Mouse (Mus musculus) G1E (cell line): Measurements from ENCODE around the gene Abca17. TPM values are rescaled to one million over a fixed set of nuclear protein-coding genes. Genes with fewer than 3 reads are reported as not detected.

ENCODE experiments used
- ATAC-seq: 2 replicates; pipeline ENCODE4 v1.8.0; 2016; ENCODE audit warnings: mild to moderate bottlenecking; ENCODE audit not compliant: insufficient number of reproducible peaks, poor library complexity, low FRiP score, severe bottlenecking; ENCODE audit errors: extremely low read depth
- DNase-seq: peaks from one replicate; pipeline ENCODE4 v3.0.0; 2012; ENCODE audit warnings: low spot score
- H3K27me3 ChIP-seq: 2 replicates; pipeline ENCODE4 v1.6.1; 2012; ENCODE audit warnings: mild to moderate bottlenecking, low read length, inconsistent platforms; ENCODE audit not compliant: insufficient read depth
- H3K36me3 ChIP-seq: replicated peaks from 2 replicates; pipeline ENCODE3; 2012; ENCODE audit warnings: mild to moderate bottlenecking, inconsistent platforms
- H3K4me1 ChIP-seq: 2 replicates; pipeline ENCODE4 v1.6.1; 2012; ENCODE audit warnings: low read depth, low read length, inconsistent platforms, mixed read lengths; ENCODE audit not compliant: insufficient read depth
- H3K4me3 ChIP-seq: 2 replicates; pipeline ENCODE4 v1.5.1; 2012; ENCODE audit warnings: low read depth, mild to moderate bottlenecking, inconsistent platforms, low read length, moderate library complexity, mixed read lengths
- H3K9me3 ChIP-seq: replicated peaks from 2 replicates; pipeline ENCODE4 v1.6.1; 2012; ENCODE audit warnings: inconsistent platforms
- CTCF ChIP-seq: IDR thresholded peaks from 2 replicates; pipeline ENCODE4 v1.5.1; 2012; ENCODE audit warnings: low read depth, low read length, inconsistent platforms, mixed read lengths
- GATA1 ChIP-seq: IDR thresholded peaks from 2 replicates; pipeline ENCODE4 v1.6.1; 2012; ENCODE audit warnings: borderline replicate concordance, low read length, inconsistent platforms, mixed read lengths
- GATA2 ChIP-seq: IDR thresholded peaks from 2 replicates; pipeline ENCODE4 v1.6.1; 2012; ENCODE audit warnings: low read depth, low read length, inconsistent platforms, borderline replicate concordance
- POLR2AphosphoS5 ChIP-seq: IDR thresholded peaks from 2 replicates; pipeline ENCODE4 v1.6.1; 2012; ENCODE audit warnings: low read depth, low read length, inconsistent platforms; ENCODE audit not compliant: insufficient replicate concordance
- TAL1 ChIP-seq: conservative IDR thresholded peaks from 2 replicates; pipeline ENCODE4 v1.6.1; 2012; ENCODE audit warnings: low read depth, low read length, inconsistent platforms, mixed read lengths
- polyA plus RNA-seq: library from polyadenylated mRNA; stranded (reverse); fragments of >175 nt; gene quantifications from 2 replicates; pipeline ENCODE4 v1.2.3, GENCODE M21; 2012
- total RNA-seq, 2 experiments: library from RNA; stranded (forward) in 1 of 2; stranded (reverse) in 1 of 2; fragments of 200-1000 nt in 1 of 2; fragments of >200 nt in 1 of 2; fragmentation: Nextera tagmentation in 1 of 2; gene quantifications; 2 replicates each; pipeline ENCODE4 v1.2.3; 2014 to 2017

Gene Abca17
- total and polyA plus RNA-seq, 3 experiments = under 0.01 TPM; not detected in 2

- TF ChIP-seq GATA2 (no peak), CTCF (no peak), POLR2AphosphoS5 (no peak), GATA1 (no peak), TAL1 (no peak)
- DNase-seq (peak; percentile 99), ATAC-seq (peak; percentile 100)
- Histone ChIP-seq H3K4me1 (peaks cover 26% of the 10 kb centered on the region), H3K4me3 (peak within 1 kb of the TSS; percentile 90), H3K9me3 (no peaks in the 10 kb centered on the region), H3K27me3 (no peaks in the 10 kb centered on the region), H3K36me3 (peaks cover 33% of the 10 kb centered on the region)
Observed at GRCm38 (mm10) chr17:24251320-24252069, 99.4 kb downstream of the Abca17 start, which contains the start of gene Ccnf. Gene Ccnf (minus strand): TSS chr17:24251484.

- peaks cover 38% of the 10 kb centered on the region for H3K36me3 ChIP-seq
- no peaks in the 10 kb centered on the region for H3K9me3 ChIP-seq
- no peak for ATAC-seq
- no peak for DNase-seq
- peak overlapping the region; percentile 90 for H3K4me3 ChIP-seq
- H3K27me3 ChIP-seq = no peaks in the 10 kb centered on the region
- TF ChIP-seq TAL1 = no peak
- no peak for TF ChIP-seq POLR2AphosphoS5
- H3K4me1 ChIP-seq = peaks cover 29% of the 10 kb centered on the region
Observed at GRCm38 (mm10) chr17:24250988-24251319, 99.9 kb downstream of the Abca17 start.

GRCm38 (mm10) chr17:24248641-24249040, 102.2 kb downstream of the Abca17 start:
- TF ChIP-seq CTCF (no peak), TAL1 (no peak), POLR2AphosphoS5 (no peak), GATA2 (no peak), GATA1 (no peak)
- no peaks in the 10 kb centered on the region for H3K27me3 ChIP-seq
- H3K4me3 ChIP-seq = no peak overlapping the region
- H3K4me1 ChIP-seq = peaks cover 29% of the 10 kb centered on the region
- ATAC-seq = no peak
- no peak for DNase-seq
- H3K9me3 ChIP-seq = peaks cover 6% of the 10 kb centered on the region; the same call in 1 of the 2 replicates
- H3K36me3 ChIP-seq = peaks cover 56% of the 10 kb centered on the region

- H3K9me3 ChIP-seq = peaks cover 13% of the 10 kb centered on the region; the same call in 1 of the 2 replicates
- no peaks in the 10 kb centered on the region for H3K27me3 ChIP-seq
- DNase-seq (no peak), ATAC-seq (no peak)
- TF ChIP-seq CTCF (no peak), TAL1 (no peak), GATA2 (no peak), POLR2AphosphoS5 (no peak), GATA1 (no peak)
- peaks cover 14% of the 10 kb centered on the region for H3K4me1 ChIP-seq
- H3K36me3 ChIP-seq = peaks cover 89% of the 10 kb centered on the region
- H3K4me3 ChIP-seq = no peak overlapping the region
Observed at GRCm38 (mm10) chr17:24244061-24244460, 106.8 kb downstream of the Abca17 start.

- H3K4me1 ChIP-seq = peaks cover 15% of the 10 kb centered on the region
- peaks cover 13% of the 10 kb centered on the region; the same call in 1 of the 2 replicates for H3K9me3 ChIP-seq
- no peaks in the 10 kb centered on the region for H3K27me3 ChIP-seq
- TF ChIP-seq POLR2AphosphoS5 (no peak), GATA1 (no peak), GATA2 (no peak), TAL1 (no peak), CTCF (no peak)
- H3K36me3 ChIP-seq = peaks cover 89% of the 10 kb centered on the region
- DNase-seq = no peak
- H3K4me3 ChIP-seq = no peak overlapping the region
- ATAC-seq = no peak
Observed at GRCm38 (mm10) chr17:24243311-24243969, 107.4 kb downstream of the Abca17 start.

- no peak for TF ChIP-seq CTCF
- TF ChIP-seq GATA2 = no peak
- no peak for TF ChIP-seq GATA1
- no peak for TF ChIP-seq TAL1
- peaks cover 6% of the 10 kb centered on the region; the same call in 1 of the 2 replicates for H3K9me3 ChIP-seq
- no peak overlapping the region for H3K4me3 ChIP-seq
- ATAC-seq (no peak), DNase-seq (no peak)
- H3K4me1 ChIP-seq = peaks cover 16% of the 10 kb centered on the region
- no peaks in the 10 kb centered on the region for H3K27me3 ChIP-seq
- H3K36me3 ChIP-seq = peaks cover 96% of the 10 kb centered on the region
Observed at GRCm38 (mm10) chr17:24236921-24237320, 113.9 kb downstream of the Abca17 start.
